Mouse (Mus musculus): Measurements from ENCODE around the gene Csnk2b. TPM values are rescaled to one million over a fixed set of nuclear protein-coding genes. Genes with fewer than 3 reads are reported as not detected.
A peak's percentile ranks its signal among the peaks of the same experiment; 100 is the strongest.

Csnk2b gene
- total RNA-seq, 2 experiments from 2014 or later = 186 to 187 TPM

DNA sequence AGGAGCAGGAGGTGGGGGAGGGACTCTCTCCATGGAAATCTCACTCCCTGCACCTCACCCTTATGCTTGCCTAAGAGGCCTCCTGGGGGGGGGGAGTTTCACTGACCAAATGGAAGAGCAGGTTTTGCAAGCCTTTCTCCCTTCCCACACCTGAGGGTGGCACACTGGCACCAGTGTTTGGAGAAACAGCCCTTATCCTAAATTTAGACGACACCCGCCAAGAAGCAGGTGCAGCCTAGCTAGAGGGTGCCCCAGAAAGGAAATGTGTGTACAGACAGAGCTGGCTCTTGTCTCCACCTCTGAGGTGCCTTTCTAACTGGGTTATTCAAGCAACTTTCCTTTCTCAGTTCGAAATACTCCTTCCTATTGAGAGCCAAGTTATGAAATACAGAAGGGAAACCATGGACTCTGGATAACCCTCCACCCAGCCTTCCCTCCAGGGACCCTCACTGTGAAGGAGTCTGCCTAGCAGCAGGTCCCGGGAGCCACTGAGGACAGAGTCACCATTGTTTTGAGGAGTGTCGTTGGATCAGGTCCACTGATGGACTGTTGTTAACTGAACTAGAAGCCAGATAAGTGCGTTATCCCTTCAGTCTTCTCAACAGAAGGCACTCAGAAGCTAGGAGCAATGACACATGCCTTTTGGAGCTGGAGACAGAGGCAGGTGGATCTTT, 51.2 kb downstream of the Csnk2b start:
- peak; percentile 44 for TF ChIP-seq CTCF (IDR thresholded peaks at IDR 0.05)
- Histone ChIP-seq H3K4me3 (no peak overlapping the region), H3K27ac (peak overlapping the region; percentile 41; the same call in 1 of the 2 replicates)
- DNase-seq = peak; percentile 51
- intact Hi-C loops (cut with DNase I) = no loop called here

DNA sequence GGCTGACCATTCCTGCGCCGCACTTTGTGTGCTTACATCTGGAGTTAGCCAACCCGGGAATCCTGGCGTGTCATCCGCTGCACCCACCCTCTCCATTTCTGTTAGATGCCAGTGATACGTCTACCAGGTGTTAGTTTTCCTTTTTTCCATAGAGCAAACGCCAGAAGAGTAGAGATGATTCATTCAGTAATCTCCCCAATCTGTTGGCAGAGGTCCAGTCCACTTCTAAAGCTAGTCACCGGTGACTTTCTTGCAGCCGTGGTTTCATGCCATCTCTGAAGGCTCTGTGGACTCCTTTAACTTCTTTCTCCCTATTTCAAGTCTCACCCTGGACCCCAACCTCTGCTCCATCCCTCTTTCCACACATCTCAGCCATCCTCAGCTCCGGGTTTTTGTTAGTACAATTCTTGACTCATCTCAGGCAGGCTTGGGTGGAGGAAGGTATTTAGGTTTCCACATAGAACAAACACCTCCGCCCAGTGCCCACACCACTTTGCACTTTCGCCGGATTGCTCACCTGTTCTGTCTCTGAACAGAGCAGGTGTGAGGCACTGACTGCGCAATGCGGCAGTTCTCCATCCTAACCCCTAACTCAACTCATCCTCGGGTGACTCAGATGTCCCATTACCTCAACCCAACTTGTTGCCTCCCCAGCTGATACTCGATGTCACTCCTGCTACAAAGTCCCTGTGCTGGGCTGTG, 53.5 kb downstream of the Csnk2b start:
- intact Hi-C loops (cut with DNase I) = no loop called here
- Histone ChIP-seq H3K27ac (no peak overlapping the region), H3K4me3 (no peak overlapping the region)
- no peak for DNase-seq
- no peak for TF ChIP-seq CTCF (IDR thresholded peaks at IDR 0.05)

Other genes starting within 250 kb of the Csnk2b start
- 1 to 10 TPM; 5.2 to 8.3 TPM for gene Zbtb12, start 242.6 kb downstream of the Csnk2b start, total RNA-seq (2021)
- gene Gm20547, start 240.0 kb downstream of the Csnk2b start, total RNA-seq (2021) = not detected
- gene C2, start 223.8 kb downstream of the Csnk2b start, total RNA-seq (2021) = 1 to 10 TPM; 1.3 to 3.4 TPM
- gene Ehmt2, start 223.6 kb downstream of the Csnk2b start, total RNA-seq (2021) = 10 to 100 TPM; 28.0 to 29.6 TPM
- gene Slc44a4, start 207.6 kb downstream of the Csnk2b start, total RNA-seq (2021) = not detected
- gene Neu1, start 190.8 kb downstream of the Csnk2b start, total RNA-seq (2021) = 10 to 100 TPM; 10.5 to 12.0 TPM
- gene Hspa1b, start 162.8 kb downstream of the Csnk2b start, total RNA-seq (2021) = 10 to 100 TPM in 1 of 2 experiments, 1 to 10 TPM in 1; 3.9 to 13.0 TPM
- gene Gm20481, start 152.1 kb downstream of the Csnk2b start, total RNA-seq (2021) = not detected
- 10 to 100 TPM in 1 of 2 experiments, 1 to 10 TPM in 1; 6.8 to 14.1 TPM for gene Hspa1a, start 149.9 kb downstream of the Csnk2b start, total RNA-seq (2021)
- 10 to 100 TPM; 14.9 to 31.2 TPM for gene Hspa1l, start 149.3 kb downstream of the Csnk2b start, total RNA-seq (2021)
- gene Lsm2, start 140.2 kb downstream of the Csnk2b start, total RNA-seq (2021) = 10 to 100 TPM; 15.2 to 17.0 TPM
- 10 to 100 TPM; 31.0 to 35.2 TPM for gene Vars, start 121.1 kb downstream of the Csnk2b start, total RNA-seq (2021)
- 10 to 100 TPM in 1 of 2 experiments, 1 to 10 TPM in 1; 7.8 to 14.4 TPM for gene Vwa7, start 105.5 kb downstream of the Csnk2b start, total RNA-seq (2021)
- not detected for gene Sapcd1, start 94.0 kb downstream of the Csnk2b start, total RNA-seq (2021)
- gene Msh5, start 75.3 kb downstream of the Csnk2b start, total RNA-seq (2021) = not detected
- gene Clic1, start 72.1 kb downstream of the Csnk2b start, total RNA-seq (2021) = 10 to 100 TPM in 1 of 2 experiments, 1 to 10 TPM in 1; 7.2 to 11.3 TPM
- gene Ddah2, start 63.0 kb downstream of the Csnk2b start, total RNA-seq (2021) = 1 to 10 TPM; 6.9 to 9.3 TPM
- not detected for gene Ly6g6c, start 56.7 kb downstream of the Csnk2b start, total RNA-seq (2021)
- not detected for gene Mpig6b, start 55.9 kb downstream of the Csnk2b start, total RNA-seq (2021)
- gene Ly6g6e, start 45.2 kb downstream of the Csnk2b start, total RNA-seq (2021) = not detected
- gene Ly6g6d, start 44.0 kb downstream of the Csnk2b start, total RNA-seq (2021) = 1 to 10 TPM in 1 of 2 experiments, under 1 TPM in 1; 0.50 to 1.9 TPM
- not detected for gene Ly6g6f, start 36.4 kb downstream of the Csnk2b start, total RNA-seq (2021)
- gene Abhd16a, start 32.8 kb downstream of the Csnk2b start, total RNA-seq (2021) = 10 to 100 TPM; 74.2 to 99.7 TPM
- gene Ly6g5c, start 13.8 kb downstream of the Csnk2b start, total RNA-seq (2021) = not detected
- gene Ly6g5b, start 6.6 kb downstream of the Csnk2b start, total RNA-seq (2021) = under 1 TPM in 1 of 2 experiments, not detected in 1; 0.36 TPM
- gene Gpank1, start 598 bp downstream of the Csnk2b start, total RNA-seq (2021) = 1 to 10 TPM; 8.5 to 8.7 TPM
- gene D17H6S53E, start 4.3 kb upstream of the Csnk2b start, total RNA-seq (2021) = 10 to 100 TPM; 13.6 to 24.6 TPM
- not detected for gene Apom, start 10.0 kb upstream of the Csnk2b start, total RNA-seq (2021)
- gene Bag6, start 13.1 kb upstream of the Csnk2b start, total RNA-seq (2021) = 100 to 1,000 TPM; 233 to 244 TPM
- gene Prrc2a, start 42.8 kb upstream of the Csnk2b start, total RNA-seq (2021) = 100 to 1,000 TPM in 1 of 2 experiments, 10 to 100 TPM in 1; 98.7 to 120 TPM
- under 1 TPM in 1 of 2 experiments, not detected in 1; 0.75 TPM for gene Aif1, start 54.0 kb upstream of the Csnk2b start, total RNA-seq (2021)
- gene Lst1, start 66.4 kb upstream of the Csnk2b start, total RNA-seq (2021) = 1 to 10 TPM in 1 of 2 experiments, under 1 TPM in 1; 0.67 to 1.2 TPM
- gene Ltb, start 72.4 kb upstream of the Csnk2b start, total RNA-seq (2021) = not detected
- not detected for gene Tnf, start 80.0 kb upstream of the Csnk2b start, total RNA-seq (2021)
- gene Lta, start 83.3 kb upstream of the Csnk2b start, total RNA-seq (2021) = under 1 TPM in 1 of 2 experiments, not detected in 1; 0.41 TPM
- not detected for gene Gm16181, start 98.8 kb upstream of the Csnk2b start, total RNA-seq (2021)
- gene Atp6v1g2, start 111.6 kb upstream of the Csnk2b start, total RNA-seq (2021) = 1 to 10 TPM; 1.9 to 2.0 TPM
- 1 to 10 TPM; 7.0 to 7.8 TPM for gene Nfkbil1, start 113.7 kb upstream of the Csnk2b start, total RNA-seq (2021)
- 10 to 100 TPM; 83.8 to 94.7 TPM for gene Ddx39b, start 119.7 kb upstream of the Csnk2b start, total RNA-seq (2021)
- gene H2-D1, start 140.7 kb upstream of the Csnk2b start, total RNA-seq (2021) = 10 to 100 TPM; 30.4 to 38.5 TPM
- under 1 TPM; 0.25 to 0.36 TPM for gene H2-Q1, start 198.4 kb upstream of the Csnk2b start, total RNA-seq (2021)
- under 1 TPM; 0.17 to 0.20 TPM for gene H2-Q2, start 220.2 kb upstream of the Csnk2b start, total RNA-seq (2021)

All from gastrocnemius, adult 2 months (tissue).